In genomic region chr4:99816697-99817460, GRCm38 (mm10) we compare ENCODE assay signal across 23 mouse cellular contexts. TPM values are rescaled to one million over a fixed set of nuclear protein-coding genes. Genes with fewer than 3 reads are reported as not detected.
DNase-seq lines count a peak whose midpoint lies in the region; ATAC-seq and TF ChIP-seq lines count a peak whose summit lies in the region.
"Had no signal": no experiment of that assay in that cellular context is flagged by ENCODE, and none has a peak within 500 bp of the region (broad histone marks: within the 10 kb centered on the region; RNA-seq: fewer than 3 reads in every experiment).

No protein-coding gene starts in this region.

- H3K9me3 ChIP-seq in kidney, embryonic 14.5 days (ENCODE audit: control insufficient read depth, low read length) = no peaks in the 10 kb centered on the region
- no peaks in the 10 kb centered on the region for H3K9me3 ChIP-seq in midbrain, embryonic 13.5 days
- H3K9me3 ChIP-seq: G1E; hindbrain, embryonic 13.5 days; liver, embryonic 15.5 days; lung, embryonic 15.5 days had no signal

- H3K4me2 ChIP-seq in kidney, embryonic 14.5 days (replicated peaks; ENCODE audit: low read depth, low read length) = no peak overlapping the region
- no peak overlapping the region for H3K4me2 ChIP-seq in midbrain, embryonic 13.5 days (replicated peaks)
- H3K4me2 ChIP-seq: hindbrain, embryonic 13.5 days; liver, embryonic 15.5 days; lung, embryonic 15.5 days had no signal

- no peak for TF ChIP-seq POLR2A in kidney, adult 2 months (IDR thresholded peaks at IDR 0.05; ENCODE audit: low read depth, low read length)

- no peak for ATAC-seq in kidney, embryonic 14.5 days (ENCODE audit: low FRiP score, low TSS enrichment)
- no peak for ATAC-seq in midbrain, embryonic 13.5 days
- ATAC-seq in granulocyte monocyte progenitor cell, adult 5-6 weeks (replicated peaks; ENCODE audit: poor library complexity, severe bottlenecking) = no peak
- ATAC-seq: forebrain, postnatal 0 days had no signal

- H3K4me1 ChIP-seq in kidney, adult 2 months (ENCODE audit: control insufficient read depth, insufficient read depth, low read length) = no peaks in the 10 kb centered on the region
- H3K4me1 ChIP-seq in kidney, embryonic 14.5 days (ENCODE audit: control insufficient read depth, insufficient read depth, low read length) = no peaks in the 10 kb centered on the region
- no peaks in the 10 kb centered on the region for H3K4me1 ChIP-seq in midbrain, embryonic 13.5 days (replicated peaks)
- H3K4me1 ChIP-seq: hindbrain, embryonic 13.5 days; liver, embryonic 15.5 days; lung, embryonic 15.5 days had no signal

- H3K27ac ChIP-seq in kidney, adult 2 months (ENCODE audit: insufficient read depth, low read depth, low read length) = no peak overlapping the region
- no peak overlapping the region for H3K27ac ChIP-seq in kidney, embryonic 14.5 days (ENCODE audit: low read depth, low read length)
- H3K27ac ChIP-seq in midbrain, embryonic 13.5 days = no peak overlapping the region
- H3K27ac ChIP-seq: heart, adult 2 months; hindbrain, embryonic 13.5 days; left cerebral cortex, adult 2 months; liver, embryonic 15.5 days; lung, embryonic 15.5 days; macrophage had no signal

- H3K9ac ChIP-seq in kidney, embryonic 14.5 days (ENCODE audit: low read depth, low read length) = no peak overlapping the region
- no peak overlapping the region for H3K9ac ChIP-seq in midbrain, embryonic 13.5 days (replicated peaks)
- H3K9ac ChIP-seq: forebrain, postnatal 0 days; hindbrain, embryonic 13.5 days; liver, embryonic 15.5 days; lung, embryonic 15.5 days had no signal

- no peak for TF ChIP-seq CTCF in kidney, adult 2 months (conservative IDR thresholded peaks at IDR 0.05; ENCODE audit: insufficient read depth, insufficient read length, low read depth, low read length)

- no peaks in the 10 kb centered on the region for H3K36me3 ChIP-seq in kidney, adult 2 months (ENCODE audit: control insufficient read depth, insufficient read depth, low read length)
- H3K36me3 ChIP-seq in kidney, embryonic 14.5 days (ENCODE audit: control insufficient read depth, insufficient read depth, low read length) = no peaks in the 10 kb centered on the region
- H3K36me3 ChIP-seq in midbrain, embryonic 13.5 days = no peaks in the 10 kb centered on the region
- H3K36me3 ChIP-seq: hindbrain, embryonic 13.5 days; liver, embryonic 15.5 days; lung, embryonic 15.5 days had no signal

- no peak overlapping the region for H3K4me3 ChIP-seq in kidney, adult 2 months (ENCODE audit: insufficient read depth, low read depth, low read length)
- no peak overlapping the region for H3K4me3 ChIP-seq in kidney, embryonic 14.5 days (ENCODE audit: low read length)
- no peak overlapping the region for H3K4me3 ChIP-seq in midbrain, embryonic 13.5 days (replicated peaks)
- H3K4me3 ChIP-seq: heart, adult 2 months; hindbrain, embryonic 13.5 days; left cerebral cortex, adult 2 months; liver, embryonic 15.5 days; lung, embryonic 15.5 days had no signal

- H3K27me3 ChIP-seq in kidney, adult 2 months (replicated peaks; ENCODE audit: control insufficient read depth, insufficient read depth, low read length) = no peaks in the 10 kb centered on the region
- H3K27me3 ChIP-seq in kidney, embryonic 14.5 days (ENCODE audit: control insufficient read depth, insufficient read depth, low read length) = no peaks in the 10 kb centered on the region
- no peaks in the 10 kb centered on the region for H3K27me3 ChIP-seq in midbrain, embryonic 13.5 days
- H3K27me3 ChIP-seq: CH12.LX; hindbrain, embryonic 13.5 days; liver, embryonic 15.5 days; lung, embryonic 15.5 days had no signal

- 76% methylated on average over 7 of the region's 7 CpGs for WGBS in kidney, adult 2 months
- WGBS in kidney, embryonic 14.5 days = 82% methylated on average over 7 of the region's 7 CpGs
- WGBS in large intestine, adult 2 months = 29% methylated on average over 7 of the region's 7 CpGs
- WGBS in midbrain, embryonic 13.5 days = 91% methylated on average over 7 of the region's 7 CpGs

- DNase-seq in kidney, adult 2 months = peak; percentile 5
- peak; percentile 85 for DNase-seq in 3T3-L1 (ENCODE audit: low read depth, low spot score)
- peak; percentile 21 for DNase-seq in fat pad, adult 2 months (ENCODE audit: extremely low read depth, low read depth, low spot score)
- peak; percentile 55 for DNase-seq in large intestine, adult 2 months (ENCODE audit: low read depth, low spot score)
- DNase-seq in layer of hippocampus, adult 8-10 months (ENCODE audit: low spot score in 2 of 2) = no peak
- DNase-seq: B cell, adult 2 months; cerebellum, adult 11 months; forebrain, postnatal 0 days; gastrocnemius, postnatal 14 days; heart, adult 2 months; heart, postnatal 36 days; kidney, postnatal 14 days; thymus, postnatal 14 days had no signal

RNA-seq across cellular contexts. Expression of gene Efcab7, which starts 12.1 kb away (rescaled TPM):
- 1.7 and 1.8 TPM in 2 replicates for polyA plus RNA-seq in kidney, adult 2 months (2012; rRNA removed)
- 23.7 and 28.6 TPM in 2 replicates for polyA plus RNA-seq in kidney, embryonic 14.5 days (2014; fragmentation: Nextera tagmentation; extraction: Ambion mirVana)
- 0.94 and 1.5 TPM in 2 replicates for polyA plus RNA-seq in large intestine, adult 2 months (2012; rRNA removed)
- polyA plus RNA-seq in midbrain, embryonic 13.5 days (2015; fragmentation: Nextera tagmentation; extraction: Ambion mirVana) = 19.7 and 22.7 TPM in 2 replicates
- total RNA-seq in granulocyte monocyte progenitor cell, adult 5-6 weeks (2014; fragmentation: Nextera tagmentation) = 4.3 and 12.7 TPM in 2 replicates
- total RNA-seq in granulocyte monocyte progenitor cell, adult 5-6 weeks (2017) = 8.7 and 17.3 TPM in 2 replicates
- total RNA-seq in layer of hippocampus, adult 8-10 months (2022) = 10 to 100 TPM in 2 of 4 experiments, 1 to 10 TPM in 2; 8.7 to 12.0 (median 10.6) TPM

Comparison
In these comparisons a context has a peak if more than half of its experiments do, and no peak if none do; other contexts are left out.
1. DNase-seq: peak in kidney, adult 2 months (single experiment), 3T3-L1 (single experiment), fat pad, adult 2 months (single experiment) and large intestine, adult 2 months (single experiment); none in layer of hippocampus, adult 8-10 months (0 of 2).